Mouse (Mus musculus) layer of hippocampus, adult 2 months (tissue): ENCODE data around the gene Arhgap27. TPM values are rescaled to one million over a fixed set of nuclear protein-coding genes. Genes with fewer than 3 reads are reported as not detected.

Source experiments
- DNase-seq, 2 experiments: peaks; one replicate each; pipeline ENCODE4 v3.0.0; 2022; ENCODE audit warnings: low spot score in 2 of 2
- H3K27ac ChIP-seq: fragments of 200-600 bp; 2 replicates; pipeline ENCODE4 v1.8.1; 2022
- H3K4me3 ChIP-seq: fragments of 200-600 bp; 2 replicates; pipeline ENCODE4 v1.8.1; 2022; ENCODE audit warnings: mild to moderate bottlenecking
- CTCF ChIP-seq: fragments of 200-600 bp; conservative IDR thresholded peaks from 2 replicates; pipeline ENCODE4 v1.8.1; 2022; ENCODE audit warnings: antibody characterized with exemption, mild to moderate bottlenecking, moderate library complexity
- total RNA-seq, 2 experiments: library from RNA; stranded (reverse); gene quantifications; 2 replicates each; pipeline ENCODE4 v1.2.3; 2021

Arhgap27 gene
- total RNA-seq, 2 experiments from 2014 or later: 11.8 to 14.0 TPM

DNA sequence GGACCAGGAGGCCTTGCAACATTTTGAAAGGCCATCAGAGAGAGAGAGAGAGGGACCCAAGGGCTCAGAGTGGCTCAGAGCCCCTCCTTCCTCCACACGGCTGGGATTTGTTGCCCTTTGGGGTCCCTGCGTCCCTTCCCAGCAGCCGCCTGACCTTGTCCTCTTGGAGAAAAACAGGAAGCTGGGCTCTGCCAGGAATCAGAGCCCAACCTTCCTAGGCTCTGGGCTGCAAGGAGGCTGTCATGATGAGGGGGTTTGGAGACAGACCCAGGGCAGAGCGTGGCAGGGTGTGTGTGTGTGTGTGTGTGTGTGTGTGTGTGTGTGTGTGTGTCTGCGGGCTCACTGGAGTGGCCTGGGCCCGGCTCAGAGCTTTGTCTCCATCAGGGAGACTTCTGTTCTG, 77.5 kb downstream of the Arhgap27 start:
- DNase-seq: no peak
- Histone ChIP-seq H3K4me3 (no peak overlapping the region), H3K27ac (no peak overlapping the region)
- TF ChIP-seq CTCF: no peak

DNA sequence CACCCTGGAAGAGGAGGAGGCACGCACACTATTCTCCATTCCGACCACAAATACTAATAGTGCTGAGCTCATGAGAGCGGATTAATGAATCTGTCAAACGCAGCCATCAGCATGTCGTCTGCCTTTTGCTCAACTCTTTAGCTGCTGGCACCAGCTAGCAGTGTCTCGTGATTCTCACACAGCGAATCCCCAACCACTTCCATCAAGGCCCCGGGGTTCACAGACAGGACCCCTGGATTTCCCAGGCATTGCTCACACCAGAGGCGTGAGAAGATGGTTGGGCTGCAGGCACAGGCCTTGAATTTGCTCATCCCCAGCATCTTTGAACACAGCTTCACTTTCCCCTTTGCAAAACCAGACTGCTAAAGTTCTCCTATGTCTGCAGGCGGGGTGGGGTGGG, 78.2 kb downstream of the Arhgap27 start:
- no peak for TF ChIP-seq CTCF
- no peak for DNase-seq
- no peak overlapping the region for H3K27ac ChIP-seq
- no peak overlapping the region for H3K4me3 ChIP-seq

DNA sequence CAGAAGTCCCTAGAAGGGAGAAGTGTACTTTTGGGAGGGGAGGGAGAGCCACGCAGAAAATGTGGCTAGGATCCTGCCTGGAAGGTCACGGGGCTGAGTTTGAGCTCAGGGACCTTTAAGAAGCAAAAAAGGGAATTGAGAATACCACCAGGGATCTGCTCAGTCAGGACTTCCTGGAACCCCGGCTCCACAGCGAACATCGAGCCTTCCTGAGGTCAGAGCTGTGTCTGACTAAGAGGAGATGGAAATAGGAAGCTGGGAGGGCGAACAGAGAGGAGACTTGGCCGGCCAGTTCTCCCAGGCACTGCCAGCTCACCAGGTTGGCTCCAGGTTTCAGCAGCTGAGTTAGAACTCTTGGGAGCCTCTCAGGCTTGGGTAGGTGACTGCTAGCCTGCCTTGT, 81.7 kb downstream of the Arhgap27 start:
- DNase-seq: no peak
- H3K27ac ChIP-seq: no peak overlapping the region
- TF ChIP-seq CTCF: no peak
- no peak overlapping the region for H3K4me3 ChIP-seq

Other genes starting within 250 kb of the Arhgap27 start
- 10 to 100 TPM; 48.5 to 50.8 TPM for gene Hexim1, start 247.5 kb downstream of the Arhgap27 start, total RNA-seq
- 10 to 100 TPM in 1 of 2 experiments, 1 to 10 TPM in 1; 9.7 to 16.0 TPM for gene Hexim2, start 231.3 kb downstream of the Arhgap27 start, total RNA-seq
- 100 to 1,000 TPM; 142 to 156 TPM for gene Fmnl1, start 192.6 kb downstream of the Arhgap27 start, total RNA-seq
- gene 1700023F06Rik, start 155.1 kb downstream of the Arhgap27 start, total RNA-seq: 1 to 10 TPM; 1.5 to 2.0 TPM
- 1 to 10 TPM; 1.2 to 1.3 TPM for gene Spata32, start 145.3 kb downstream of the Arhgap27 start, total RNA-seq
- gene Map3k14, start 96.2 kb downstream of the Arhgap27 start, total RNA-seq: 1 to 10 TPM; 3.3 TPM
- 10 to 100 TPM; 18.3 to 20.3 TPM for gene Plekhm1, start 49.0 kb upstream of the Arhgap27 start, total RNA-seq
- gene Lrrc37a, start 140.9 kb upstream of the Arhgap27 start, total RNA-seq: not detected